Mouse (Mus musculus): ENCODE results near the gene Ephb2. TPM values are rescaled to one million over a fixed set of nuclear protein-coding genes. Genes with fewer than 3 reads are reported as not detected.

Ephb2 gene
- total and polyA plus RNA-seq, 3 experiments = 0.08 TPM; not detected in 2

DNA sequence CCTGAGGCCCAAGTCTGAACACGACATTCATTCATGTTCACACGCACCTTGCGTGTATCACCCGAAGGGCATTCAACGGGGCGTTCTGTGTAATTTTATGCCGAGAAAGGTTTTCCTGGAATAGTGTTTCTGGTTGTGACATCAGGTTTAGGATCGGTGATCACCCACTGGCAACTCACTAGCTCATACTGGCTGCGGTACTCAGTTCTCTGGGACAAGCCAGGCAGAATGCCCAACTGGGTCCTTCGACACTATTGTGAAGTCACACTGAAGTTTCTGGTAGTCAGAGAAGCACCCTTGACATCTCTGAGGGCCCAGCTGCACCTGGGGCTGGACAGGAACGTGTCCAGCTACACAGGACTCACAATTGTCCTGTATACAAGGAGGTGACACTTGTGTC lies 132.4 kb downstream of the Ephb2 start:
- Histone ChIP-seq H3K4me2 (ENCODE audit: insufficient read depth, low read depth, poor library complexity, severe bottlenecking) (no peak overlapping the region), H3K27ac (ENCODE audit: insufficient read depth, low read depth) (no peak overlapping the region), H3K4me1 (ENCODE audit: control insufficient read depth in 1 of 2, insufficient read depth in 2 of 2) (peaks cover 13 to 44% of the 10 kb centered on the region in 2 experiments), H3K4me3 (replicated peaks in 1 of 3; ENCODE audit: low read depth in 2 of 3, low read length in 2 of 3, poor library complexity in 1 of 3) (no peak overlapping the region), H3K9ac (ENCODE audit: insufficient read depth, low read depth) (0 out of 2 replicates have a peak overlapping the region, but pooled peaks have one; percentile 6), H3K9me3 (replicated peaks; ENCODE audit: low read length) (no peaks in the 10 kb centered on the region), H3K79me2 (replicated peaks; ENCODE audit: control insufficient read depth, extremely low read depth, insufficient read depth, poor library complexity, severe bottlenecking) (no peaks in the 10 kb centered on the region), H3K27me3 (replicated peaks) (peaks cover 5% of the 10 kb centered on the region), H3K36me3 (replicated peaks in 1 of 2; ENCODE audit: control insufficient read depth in 1 of 2, insufficient read depth in 1 of 2, low read length in 1 of 2) (no peaks in the 10 kb centered on the region)
- no peak for TF ChIP-seq MEF2A (IDR thresholded peaks at IDR 0.05; ENCODE audit: borderline replicate concordance, low read depth, low read length)
- TF ChIP-seq ELF1 (IDR thresholded peaks at IDR 0.05; ENCODE audit: low read depth, low read length) = no peak
- no peak for TF ChIP-seq ZC3H11A (IDR thresholded peaks at IDR 0.05; ENCODE audit: low read depth, low read length)
- TF ChIP-seq MAX (IDR thresholded peaks at IDR 0.05; ENCODE audit: low read length) = no peak
- peak; percentile 19; the same call in 1 of the 2 replicates for TF ChIP-seq TCF12 (IDR thresholded peaks at IDR 0.05; ENCODE audit: low read depth, low read length)
- no peak for TF ChIP-seq POLR2A (IDR thresholded peaks at IDR 0.05; ENCODE audit: low read depth, low read length)
- TF ChIP-seq USF2 (conservative IDR thresholded peaks at IDR 0.05; ENCODE audit: low read depth, low read length) = no peak
- in situ Hi-C loops (cut with MboI; ENCODE audit: low pct_ligation_motif_present, low pct_unique_long_range_greater_than_20kb, low sequenced_read_pairs) = no loop called here
- no peak for DNase-seq (ENCODE audit: extremely low read depth)
- dilution Hi-C loops (cut with MboI; ENCODE audit: extremely low pct_ligation_motif_present, extremely low pct_unique_long_range_greater_than_20kb, low sequenced_read_pairs) = no loop called here

DNA sequence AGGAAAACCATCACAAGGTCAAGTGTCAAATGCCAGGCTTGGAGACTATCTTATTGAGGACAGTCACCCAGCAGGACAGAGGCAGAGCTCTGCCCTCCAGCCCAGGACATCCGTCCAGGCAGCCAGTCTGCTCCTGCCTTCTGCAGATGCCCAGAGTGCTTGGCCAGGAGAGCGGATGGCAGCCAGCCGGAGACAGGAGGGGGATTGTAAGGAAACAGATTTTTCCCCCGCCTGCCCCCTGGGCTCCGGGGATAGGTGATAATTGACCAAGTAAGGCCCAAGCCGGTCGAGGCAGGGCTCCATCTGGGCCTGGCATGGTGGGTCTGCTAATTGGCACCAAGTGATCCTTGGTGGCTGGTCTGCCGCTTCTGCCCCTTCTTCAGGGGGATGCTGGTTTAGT lies 133.3 kb downstream of the Ephb2 start:
- H3K79me2 ChIP-seq (replicated peaks; ENCODE audit: control insufficient read depth, extremely low read depth, insufficient read depth, poor library complexity, severe bottlenecking) = no peaks in the 10 kb centered on the region
- peaks cover 7% of the 10 kb centered on the region for H3K27me3 ChIP-seq (replicated peaks)
- no peak for DNase-seq (ENCODE audit: extremely low read depth)
- H3K4me2 ChIP-seq (ENCODE audit: insufficient read depth, low read depth, poor library complexity, severe bottlenecking) = no peak overlapping the region
- H3K9me3 ChIP-seq (replicated peaks; ENCODE audit: low read length) = no peaks in the 10 kb centered on the region
- no peak overlapping the region for H3K4me3 ChIP-seq (replicated peaks in 1 of 3; ENCODE audit: low read depth in 2 of 3, low read length in 2 of 3, poor library complexity in 1 of 3)
- H3K36me3 ChIP-seq (replicated peaks in 1 of 2; ENCODE audit: control insufficient read depth in 1 of 2, insufficient read depth in 1 of 2, low read length in 1 of 2) = no peaks in the 10 kb centered on the region
- dilution Hi-C loops (cut with MboI; ENCODE audit: extremely low pct_ligation_motif_present, extremely low pct_unique_long_range_greater_than_20kb, low sequenced_read_pairs) (no loop called here), in situ Hi-C loops (cut with MboI; ENCODE audit: low pct_ligation_motif_present, low pct_unique_long_range_greater_than_20kb, low sequenced_read_pairs) (no loop called here)
- H3K4me1 ChIP-seq (ENCODE audit: control insufficient read depth in 1 of 2, insufficient read depth in 2 of 2) = peaks cover 13 to 44% of the 10 kb centered on the region in 2 experiments
- TF ChIP-seq JUND (conservative IDR thresholded peaks at IDR 0.05; ENCODE audit: low read depth, low read length) = no peak
- TF ChIP-seq TBP (conservative IDR thresholded peaks at IDR 0.05; ENCODE audit: low read depth, low read length) = no peak
- TF ChIP-seq RAD21 (IDR thresholded peaks at IDR 0.05; ENCODE audit: low read depth, low read length) = no peak
- no peak for TF ChIP-seq ZC3H11A (IDR thresholded peaks at IDR 0.05; ENCODE audit: low read depth, low read length)
- no peak for TF ChIP-seq IRF4 (IDR thresholded peaks at IDR 0.05; ENCODE audit: low read depth, low read length)
- TF ChIP-seq USF1 (IDR thresholded peaks at IDR 0.05; ENCODE audit: low read depth, low read length) = no peak
- no peak for TF ChIP-seq E2F4 (IDR thresholded peaks at IDR 0.05; ENCODE audit: insufficient replicate concordance, low read depth, low read length)
- no peak for TF ChIP-seq MXI1 (IDR thresholded peaks at IDR 0.05; ENCODE audit: low read depth, low read length)
- TF ChIP-seq MAX (IDR thresholded peaks at IDR 0.05; ENCODE audit: low read length) = no peak
- TF ChIP-seq KAT2A (IDR thresholded peaks at IDR 0.05; ENCODE audit: insufficient replicate concordance, low read length) = no peak
- no peak for TF ChIP-seq NELFE (IDR thresholded peaks at IDR 0.05; ENCODE audit: low read depth, low read length)
- TF ChIP-seq POLR2A (IDR thresholded peaks at IDR 0.05; ENCODE audit: low read depth, low read length) = no peak
- no peak for TF ChIP-seq USF2 (conservative IDR thresholded peaks at IDR 0.05; ENCODE audit: low read depth, low read length)
- TF ChIP-seq POLR2AphosphoS2 (IDR thresholded peaks at IDR 0.05; ENCODE audit: low read depth, low read length) = no peak
- no peak for TF ChIP-seq SMC3 (IDR thresholded peaks at IDR 0.05; ENCODE audit: low read depth, low read length)
- TF ChIP-seq CHD2 (IDR thresholded peaks at IDR 0.05; ENCODE audit: low read length) = no peak
- TF ChIP-seq ETS1 (conservative IDR thresholded peaks at IDR 0.05; ENCODE audit: low read depth, low read length) = no peak
- no peak overlapping the region for H3K9ac ChIP-seq (ENCODE audit: insufficient read depth, low read depth)
- H3K27ac ChIP-seq (ENCODE audit: insufficient read depth, low read depth) = no peak overlapping the region
